Mouse (Mus musculus): ENCODE measurements around the gene 2010111I01Rik. TPM values are rescaled to one million over a fixed set of nuclear protein-coding genes. Genes with fewer than 3 reads are reported as not detected.
"Not testable (repeated sequence)": the region's sequence is repeated elsewhere in the genome, so short reads cannot be mapped to it uniquely, and the experiment has no call there.

The 2010111I01Rik gene
- total and polyA plus RNA-seq, 2 experiments from 2014 or later = 16.2 to 30.3 TPM

DNA sequence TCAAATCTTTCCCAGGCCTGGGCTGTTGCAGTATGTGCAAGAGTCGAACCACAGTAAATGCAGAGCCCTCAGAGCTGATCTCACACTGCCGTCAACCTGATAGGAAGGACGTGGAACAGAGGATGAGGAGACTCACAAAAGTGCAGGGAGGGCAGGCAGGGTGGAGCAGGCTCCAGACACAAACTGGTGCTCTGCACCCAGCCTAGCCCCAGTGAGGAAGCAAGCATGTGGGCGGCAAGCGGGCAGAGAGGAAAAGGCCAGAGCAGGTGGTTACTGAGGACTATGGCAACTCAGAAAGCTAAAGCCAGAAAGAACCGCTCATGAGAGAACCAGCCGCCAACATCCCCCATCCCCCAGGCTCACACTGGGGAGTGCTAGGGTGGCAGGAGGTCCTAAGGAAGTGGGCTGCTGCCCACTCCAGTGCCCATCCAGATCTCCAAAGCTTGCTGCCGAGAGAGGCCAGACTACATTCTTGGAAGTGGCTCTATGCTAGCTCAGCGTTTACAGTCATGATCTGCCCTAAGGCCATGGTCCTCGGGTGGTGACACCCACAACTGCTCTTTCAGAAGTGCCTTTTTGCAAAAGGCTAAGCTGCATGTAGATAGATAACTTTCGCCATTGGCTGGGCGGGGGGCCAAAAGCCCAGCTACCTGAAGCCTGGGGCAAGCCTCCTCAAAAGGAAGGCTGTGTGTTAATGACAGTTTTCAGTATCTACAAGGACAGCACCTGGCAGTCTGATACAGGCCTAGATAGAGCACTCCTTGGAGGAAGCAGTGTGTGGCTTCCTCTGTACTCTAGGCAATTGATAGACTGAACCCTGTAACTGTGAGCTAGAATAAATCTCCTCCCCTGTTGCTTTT, 349.3 kb downstream of the 2010111I01Rik start:
- DNase-seq (ENCODE audit: low spot score) = no peak
- H3K4me2 ChIP-seq (ENCODE audit: low read depth, low read length, poor library complexity, severe bottlenecking) = no peak overlapping the region
- ATAC-seq (ENCODE audit: low FRiP score) = no peak
- H3K36me3 ChIP-seq (ENCODE audit: insufficient read depth, low read length) = no peaks in the 10 kb centered on the region
- H3K9ac ChIP-seq (replicated peaks; ENCODE audit: low read length, poor library complexity, severe bottlenecking) = no peak overlapping the region
- H3K4me1 ChIP-seq (ENCODE audit: insufficient read depth, low read length) = no peaks in the 10 kb centered on the region
- 84% methylated on average over 12 of the region's 12 CpGs for WGBS
- no peaks in the 10 kb centered on the region for H3K27me3 ChIP-seq (ENCODE audit: insufficient read depth, low read length)
- H3K9me3 ChIP-seq (ENCODE audit: low read length) = no peaks in the 10 kb centered on the region
- H3K27ac ChIP-seq (ENCODE audit: low read depth, low read length) = no peak overlapping the region
- TF ChIP-seq CTCF (IDR thresholded peaks at IDR 0.05) = no peak
- no peak overlapping the region for H3K4me3 ChIP-seq (ENCODE audit: low read depth, low read length)

DNA sequence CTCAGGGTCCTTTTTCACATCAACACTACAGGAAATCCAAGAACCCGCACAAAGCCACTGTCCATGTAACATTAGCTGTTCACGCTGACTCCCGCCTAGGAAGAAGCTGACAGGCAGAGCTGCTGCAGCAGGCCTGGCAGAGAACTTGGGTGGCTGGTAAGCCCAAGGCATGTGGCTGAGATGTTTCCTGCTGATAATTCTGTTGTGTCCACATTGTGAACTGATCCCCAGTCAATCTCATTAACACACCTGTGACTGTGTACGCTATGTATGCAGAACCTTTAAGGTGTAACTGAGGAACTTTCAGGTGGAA, 349.9 kb downstream of the 2010111I01Rik start:
- Histone ChIP-seq H3K4me3 (ENCODE audit: low read depth, low read length) (no peak overlapping the region), H3K9ac (replicated peaks; ENCODE audit: low read length, poor library complexity, severe bottlenecking) (no peak overlapping the region), H3K36me3 (ENCODE audit: insufficient read depth, low read length) (no peaks in the 10 kb centered on the region), H3K27me3 (ENCODE audit: insufficient read depth, low read length) (no peaks in the 10 kb centered on the region), H3K27ac (ENCODE audit: low read depth, low read length) (no peak overlapping the region), H3K4me2 (ENCODE audit: low read depth, low read length, poor library complexity, severe bottlenecking) (no peak overlapping the region), H3K4me1 (ENCODE audit: insufficient read depth, low read length) (no peaks in the 10 kb centered on the region), H3K9me3 (ENCODE audit: low read length) (no peaks in the 10 kb centered on the region)
- 89% methylated on average over 4 of the region's 4 CpGs for WGBS
- TF ChIP-seq CTCF (IDR thresholded peaks at IDR 0.05) = no peak
- ATAC-seq (ENCODE audit: low FRiP score) (no peak), DNase-seq (ENCODE audit: low spot score) (no peak)

DNA sequence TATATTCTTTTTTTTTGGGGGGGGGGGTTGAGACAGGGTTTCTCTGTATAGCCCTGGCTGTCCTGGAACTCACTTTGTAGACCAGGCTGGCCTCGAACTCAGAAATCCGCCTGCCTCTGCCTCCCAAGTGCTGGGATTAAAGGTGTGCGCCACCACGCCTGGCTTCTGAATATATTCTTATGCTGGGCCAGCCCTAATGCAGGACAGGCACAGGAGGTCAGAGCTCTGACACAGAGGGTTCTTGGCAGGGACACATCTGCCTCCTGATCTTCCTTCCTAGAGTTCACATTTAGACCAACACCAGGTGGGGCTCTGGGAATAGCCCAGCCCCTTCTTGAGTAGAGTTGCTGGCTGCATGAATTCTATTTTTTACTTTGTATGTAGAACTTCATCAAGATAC, 350.4 kb downstream of the 2010111I01Rik start:
- not testable (repeated sequence) for H3K27ac ChIP-seq (ENCODE audit: low read depth, low read length); H3K9ac ChIP-seq (replicated peaks; ENCODE audit: low read length, poor library complexity, severe bottlenecking); H3K9me3 ChIP-seq (ENCODE audit: low read length); DNase-seq (ENCODE audit: low spot score); ATAC-seq (ENCODE audit: low FRiP score); H3K27me3 ChIP-seq (ENCODE audit: insufficient read depth, low read length); H3K4me1 ChIP-seq (ENCODE audit: insufficient read depth, low read length); H3K4me2 ChIP-seq (ENCODE audit: low read depth, low read length, poor library complexity, severe bottlenecking); H3K4me3 ChIP-seq (ENCODE audit: low read depth, low read length); H3K36me3 ChIP-seq (ENCODE audit: insufficient read depth, low read length)
- WGBS = 97% methylated on average over 4 of the region's 4 CpGs

DNA sequence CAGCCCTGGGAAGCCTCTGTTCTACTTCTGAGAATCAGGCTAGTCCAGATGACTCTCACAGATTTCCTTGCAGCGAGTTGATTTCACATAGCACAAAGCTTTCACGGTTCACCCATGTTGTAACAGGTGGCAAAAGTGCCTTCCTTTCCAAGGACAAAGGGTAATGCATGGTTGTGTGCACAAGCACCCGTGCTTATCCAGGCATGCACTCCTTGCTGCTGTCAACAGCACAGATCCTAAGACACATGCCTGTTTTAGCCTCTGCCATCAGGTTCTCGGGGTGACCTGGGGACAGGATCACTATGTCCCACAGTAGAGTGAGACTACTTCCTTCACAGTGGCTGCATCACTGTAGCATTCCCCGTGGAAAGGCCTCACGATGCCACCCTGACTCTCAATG, 351.1 kb downstream of the 2010111I01Rik start:
- Histone ChIP-seq H3K9ac (replicated peaks; ENCODE audit: low read length, poor library complexity, severe bottlenecking) (no peak overlapping the region), H3K27ac (ENCODE audit: low read depth, low read length) (no peak overlapping the region), H3K36me3 (ENCODE audit: insufficient read depth, low read length) (no peaks in the 10 kb centered on the region), H3K4me2 (ENCODE audit: low read depth, low read length, poor library complexity, severe bottlenecking) (no peak overlapping the region), H3K4me3 (ENCODE audit: low read depth, low read length) (no peak overlapping the region), H3K4me1 (ENCODE audit: insufficient read depth, low read length) (no peaks in the 10 kb centered on the region), H3K9me3 (ENCODE audit: low read length) (no peaks in the 10 kb centered on the region), H3K27me3 (ENCODE audit: insufficient read depth, low read length) (no peaks in the 10 kb centered on the region)
- DNase-seq (ENCODE audit: low spot score) = no peak
- ATAC-seq (ENCODE audit: low FRiP score) = no peak
- WGBS = 93% methylated on average over 6 of the region's 6 CpGs
- no peak for TF ChIP-seq CTCF (IDR thresholded peaks at IDR 0.05)

DNA sequence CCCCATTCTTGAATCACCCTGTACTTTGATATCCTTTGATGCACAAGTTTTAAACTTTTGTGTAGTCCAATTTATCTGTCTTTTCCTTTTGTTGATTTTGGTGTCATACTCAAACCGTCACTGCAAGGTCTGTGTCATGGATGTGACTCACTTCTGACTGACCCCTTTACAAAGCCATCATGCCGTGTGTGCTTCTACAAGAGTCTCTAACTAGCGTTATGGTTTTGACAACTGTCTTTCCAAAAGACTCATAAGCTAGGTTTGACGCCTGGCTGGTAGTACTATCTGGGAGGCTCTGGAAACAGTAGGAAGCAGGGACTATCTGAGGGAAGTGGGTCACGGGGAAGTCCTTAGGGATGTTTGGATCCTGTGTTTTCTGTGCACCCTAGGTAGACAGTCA, 351.7 kb downstream of the 2010111I01Rik start:
- no peak for TF ChIP-seq CTCF (IDR thresholded peaks at IDR 0.05)
- DNase-seq (ENCODE audit: low spot score) (no peak), ATAC-seq (ENCODE audit: low FRiP score) (no peak)
- H3K27me3 ChIP-seq (ENCODE audit: insufficient read depth, low read length) = no peaks in the 10 kb centered on the region
- H3K27ac ChIP-seq (ENCODE audit: low read depth, low read length) = no peak overlapping the region
- H3K9me3 ChIP-seq (ENCODE audit: low read length) = no peaks in the 10 kb centered on the region
- H3K36me3 ChIP-seq (ENCODE audit: insufficient read depth, low read length) = no peaks in the 10 kb centered on the region
- no peak overlapping the region for H3K9ac ChIP-seq (replicated peaks; ENCODE audit: low read length, poor library complexity, severe bottlenecking)
- H3K4me2 ChIP-seq (ENCODE audit: low read depth, low read length, poor library complexity, severe bottlenecking) = no peak overlapping the region
- no peaks in the 10 kb centered on the region for H3K4me1 ChIP-seq (ENCODE audit: insufficient read depth, low read length)
- 90% methylated on average over 5 of the region's 5 CpGs for WGBS
- H3K4me3 ChIP-seq (ENCODE audit: low read depth, low read length) = no peak overlapping the region

DNA sequence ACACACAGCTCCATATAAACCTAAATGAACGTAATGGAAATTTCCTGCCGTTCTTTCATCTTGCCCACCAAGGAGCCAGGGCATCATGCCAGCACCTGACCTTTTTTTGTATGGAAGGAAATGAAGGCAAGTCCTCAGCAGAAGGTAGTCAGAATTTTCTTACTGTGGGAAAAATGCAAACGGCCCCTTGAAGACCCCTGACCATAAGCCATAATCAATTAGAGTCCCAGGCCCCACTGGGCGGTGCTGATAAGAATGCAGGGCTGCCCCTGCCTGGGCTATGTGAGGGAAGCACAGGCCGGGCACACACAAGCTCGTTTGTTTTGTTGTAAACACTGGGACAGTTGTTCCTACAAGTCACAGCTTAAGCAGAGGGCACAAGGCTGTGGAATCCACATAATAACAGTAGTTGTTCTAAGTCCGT, 353.0 kb downstream of the 2010111I01Rik start:
- no peaks in the 10 kb centered on the region for H3K27me3 ChIP-seq (ENCODE audit: insufficient read depth, low read length)

More for the DNA sequence above, 353.0 kb downstream of the 2010111I01Rik start:
- H3K27ac ChIP-seq (ENCODE audit: low read depth, low read length) = no peak overlapping the region
- no peaks in the 10 kb centered on the region for H3K36me3 ChIP-seq (ENCODE audit: insufficient read depth, low read length)
- 51% methylated on average over 7 of the region's 7 CpGs for WGBS
- ATAC-seq (ENCODE audit: low FRiP score) (no peak), DNase-seq (ENCODE audit: low spot score) (no peak)
- H3K4me2 ChIP-seq (ENCODE audit: low read depth, low read length, poor library complexity, severe bottlenecking) = no peak overlapping the region
- H3K4me1 ChIP-seq (ENCODE audit: insufficient read depth, low read length) = no peaks in the 10 kb centered on the region
- TF ChIP-seq CTCF (IDR thresholded peaks at IDR 0.05) = no peak
- no peaks in the 10 kb centered on the region for H3K9me3 ChIP-seq (ENCODE audit: low read length)
- no peak overlapping the region for H3K4me3 ChIP-seq (ENCODE audit: low read depth, low read length)
- H3K9ac ChIP-seq (replicated peaks; ENCODE audit: low read length, poor library complexity, severe bottlenecking) = no peak overlapping the region

Measured in midbrain, postnatal 0 days (tissue).